Mouse (Mus musculus): ENCODE measurements around the gene 1700012A03Rik. TPM values are rescaled to one million over a fixed set of nuclear protein-coding genes. Genes with fewer than 3 reads are reported as not detected.
A peak's percentile ranks its signal among the peaks of the same experiment; 100 is the strongest.

1700012A03Rik gene
- polyA plus RNA-seq, 1 experiment, result not detected

GRCm38 (mm10) chr6:32105547-32106275 is 55.7 kb downstream of the 1700012A03Rik start:
- DNase-seq, result peak in 1 of 2 experiments; percentile 13
- no peak overlapping the region for H3K27ac ChIP-seq (ENCODE audit: insufficient read depth, low read length)
- no peaks in the 10 kb centered on the region for H3K4me1 ChIP-seq (ENCODE audit: control insufficient read depth, insufficient read depth, low read length)
- 17% methylated on average over 9 of the region's 9 CpGs for WGBS
- H3K4me3 ChIP-seq (replicated peaks; ENCODE audit: insufficient read depth, low read depth, low read length), result no peak overlapping the region
- H3K27me3 ChIP-seq (ENCODE audit: control insufficient read depth, insufficient read depth, low read length), result no peaks in the 10 kb centered on the region
- TF ChIP-seq POLR2A (IDR thresholded peaks at IDR 0.05; ENCODE audit: borderline replicate concordance, insufficient read depth, low read length) (no peak), CTCF (IDR thresholded peaks at IDR 0.05; ENCODE audit: borderline replicate concordance, insufficient read depth, low read depth, low read length) (no peak)
